Mouse (Mus musculus) neural tube, embryonic 12.5 days (tissue): Measurements from ENCODE around the gene Spryd4. TPM values are rescaled to one million over a fixed set of nuclear protein-coding genes. Genes with fewer than 3 reads are reported as not detected.
"Not testable (repeated sequence)": the region's sequence is repeated elsewhere in the genome, so short reads cannot be mapped to it uniquely, and the experiment has no call there.

Experiments
- ATAC-seq: fragments of 200-750 bp; cut with Nextera tagmentation; 2 replicates; pipeline ENCODE4 v1.8.0; 2017; ENCODE audit warnings: low read depth, mild to moderate bottlenecking, moderate TSS enrichment, moderate library complexity; ENCODE audit not compliant: low FRiP score
- H3K27ac ChIP-seq: fragments of 300-500 bp; sonication (generic); 2 replicates; pipeline ENCODE4 v1.5.1; 2016
- H3K27me3 ChIP-seq: fragments of 300-500 bp; sonication (generic); replicated peaks from 2 replicates; pipeline ENCODE4 v1.6.1; 2016; ENCODE audit warnings: mild to moderate bottlenecking
- H3K36me3 ChIP-seq: fragments of 300-500 bp; sonication (generic); 2 replicates; pipeline ENCODE4 v1.6.1; 2016; ENCODE audit warnings: mild to moderate bottlenecking
- H3K4me1 ChIP-seq: fragments of 300-500 bp; sonication (generic); 2 replicates; pipeline ENCODE4 v1.6.1; 2016
- H3K4me2 ChIP-seq: fragments of 300-500 bp; sonication (generic); replicated peaks from 2 replicates; pipeline ENCODE4 v1.6.1; 2016; ENCODE audit warnings: mild to moderate bottlenecking
- H3K4me3 ChIP-seq: fragments of 300-500 bp; sonication (generic); 2 replicates; pipeline ENCODE4 v1.5.1; 2016
- H3K9ac ChIP-seq: fragments of 300-500 bp; sonication (generic); 2 replicates; pipeline ENCODE4 v1.6.1; 2016; ENCODE audit warnings: mild to moderate bottlenecking
- H3K9me3 ChIP-seq: fragments of 300-500 bp; sonication (generic); 2 replicates; pipeline ENCODE4 v1.6.1; 2016; ENCODE audit warnings: mild to moderate bottlenecking
- WGBS: fragments of 180-500 bp; shearing (Covaris S2); methylation state at CpG from one replicate; pipeline ENCODE4 v1.1.7; 2016; 5-methylcytosine and 5-hydroxymethylcytosine counted together
- polyA plus RNA-seq: library from polyadenylated mRNA; unstranded; fragments of >200 nt; fragmentation: Nextera tagmentation; extraction: Ambion mirVana; gene quantifications from 2 replicates; pipeline ENCODE4 v1.2.1, GENCODE M21; 2016

Gene Spryd4
- 21.8 and 21.9 TPM in 2 replicates for polyA plus RNA-seq

DNA sequence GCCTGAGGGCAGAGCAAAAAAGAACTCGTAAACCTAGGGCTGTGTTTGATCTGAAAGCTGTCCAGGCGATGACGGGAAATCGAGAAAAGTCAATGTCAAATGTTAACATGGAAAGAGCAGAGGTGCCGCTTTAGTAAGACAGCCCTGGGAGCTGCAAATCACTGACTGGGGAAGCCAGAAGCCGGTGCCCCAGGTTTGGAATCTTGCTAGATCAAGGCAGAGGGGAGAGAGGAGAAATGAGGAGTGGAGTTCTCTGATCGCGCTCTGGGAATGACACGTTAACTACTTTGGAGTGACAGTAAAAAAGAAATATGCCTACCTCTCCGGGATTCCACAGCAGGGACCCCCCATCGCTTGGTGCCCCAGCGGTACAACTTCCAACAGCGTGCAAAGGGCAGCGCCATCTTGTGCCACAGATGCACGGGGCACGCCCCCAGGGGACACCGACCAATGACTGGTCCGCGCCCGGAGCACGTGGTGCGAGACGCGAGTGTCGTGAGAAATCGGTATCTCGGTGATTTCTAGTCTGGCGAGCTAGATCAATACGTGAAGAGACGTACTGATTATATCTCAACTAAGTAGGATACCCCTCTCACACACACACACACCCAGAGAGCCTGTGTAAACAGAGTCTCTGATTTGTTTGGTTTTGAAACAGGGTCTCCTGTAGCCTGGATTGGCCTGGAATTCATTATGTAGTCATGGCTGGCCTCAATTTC is at the start of gene Spryd4:
TSS of gene Spryd4 (minus strand) at position 418 of the 719 bp plus-strand sequence.
- Histone ChIP-seq H3K27me3 (no peaks in the 10 kb centered on the region; the same call in 1 of the 2 replicates), H3K4me1 (peaks cover 12% of the 10 kb centered on the region), H3K9ac (peak within 1 kb of the TSS; percentile 47), H3K27ac (no peak within 1 kb of the TSS), H3K4me2 (peak within 1 kb of the TSS; percentile 70), H3K4me3 (peak within 1 kb of the TSS; percentile 45), H3K9me3 (no peaks in the 10 kb centered on the region), H3K36me3 (no peaks in the 10 kb centered on the region)
- ATAC-seq = peak; percentile 91
- under 1% methylated on average over 30 of the region's 30 CpGs for WGBS

DNA sequence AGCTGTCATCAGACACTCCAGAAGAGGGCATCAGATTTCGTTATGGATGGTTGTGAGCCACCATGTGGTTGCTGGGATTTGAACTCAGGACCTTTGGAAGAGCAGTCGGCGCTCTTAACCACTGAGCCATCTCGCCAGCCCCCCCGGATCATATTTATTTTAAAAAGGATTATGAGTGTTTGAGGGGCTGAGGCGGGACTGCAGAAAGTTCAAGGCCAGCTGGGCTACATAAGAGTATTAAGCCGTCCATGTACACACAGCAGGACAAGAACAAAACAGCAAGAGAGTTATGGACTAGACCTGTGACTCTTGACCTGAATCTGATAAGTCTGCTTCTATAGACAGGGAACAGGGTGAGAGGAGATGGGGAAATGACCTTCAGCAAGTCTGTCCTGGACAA is 48.8 kb upstream of the Spryd4 start:
- 84% methylated on average over 7 of the region's 7 CpGs for WGBS
- H3K9ac ChIP-seq, H3K9me3 ChIP-seq, ATAC-seq, H3K27ac ChIP-seq, H3K4me1 ChIP-seq, H3K27me3 ChIP-seq, H3K4me2 ChIP-seq, H3K4me3 ChIP-seq, H3K36me3 ChIP-seq: not testable (repeated sequence)

DNA sequence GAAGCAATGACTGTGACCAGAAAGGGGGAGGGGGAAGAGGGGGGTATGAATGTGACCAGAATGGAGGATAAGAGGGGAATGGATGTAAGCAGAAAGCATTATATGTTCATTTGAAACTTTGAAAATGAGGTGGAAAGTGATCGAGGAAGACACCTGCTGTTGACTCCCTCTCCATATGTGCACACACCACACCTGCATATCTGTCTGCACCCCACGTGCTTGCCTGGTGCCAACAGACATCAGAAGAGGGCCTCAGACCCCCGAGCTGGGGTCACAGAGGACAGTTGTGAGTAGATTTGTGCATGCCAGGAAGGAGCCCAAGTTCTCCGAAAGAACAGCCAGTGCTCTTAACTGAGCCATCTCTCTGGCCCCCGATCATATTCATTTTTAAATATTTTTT is 48.3 kb upstream of the Spryd4 start:
- WGBS = 85% methylated on average over 5 of the region's 5 CpGs
- no peaks in the 10 kb centered on the region for H3K36me3 ChIP-seq
- H3K27me3 ChIP-seq = no peaks in the 10 kb centered on the region
- H3K4me2 ChIP-seq = no peak overlapping the region
- H3K27ac ChIP-seq = no peak overlapping the region
- no peaks in the 10 kb centered on the region for H3K9me3 ChIP-seq
- no peak for ATAC-seq
- no peak overlapping the region for H3K4me3 ChIP-seq
- H3K9ac ChIP-seq = no peak overlapping the region
- no peaks in the 10 kb centered on the region for H3K4me1 ChIP-seq

DNA sequence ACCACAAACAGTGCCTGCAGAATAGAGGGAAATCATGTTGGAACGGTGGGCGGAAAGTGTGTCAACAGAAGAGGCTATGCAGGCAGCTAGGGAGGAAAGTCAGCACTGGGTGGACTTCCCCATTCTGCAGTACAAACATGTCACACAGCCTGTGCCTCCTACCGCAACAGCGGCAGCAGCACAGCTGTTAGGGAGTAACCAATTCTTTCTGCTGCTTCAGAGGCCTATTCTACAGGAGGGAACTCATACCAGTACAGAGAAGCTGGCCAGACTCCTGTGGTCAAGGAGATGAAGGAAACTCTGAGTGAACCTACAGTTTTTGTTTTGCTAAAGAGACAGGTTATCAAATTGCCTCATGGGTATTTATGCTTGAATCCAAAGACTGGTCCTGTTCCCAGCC is 47.3 kb upstream of the Spryd4 start:
- Histone ChIP-seq H3K4me1 (no peaks in the 10 kb centered on the region), H3K9ac (no peak overlapping the region), H3K36me3 (no peaks in the 10 kb centered on the region), H3K27me3 (no peaks in the 10 kb centered on the region), H3K4me3 (no peak overlapping the region), H3K27ac (no peak overlapping the region), H3K4me2 (no peak overlapping the region), H3K9me3 (no peaks in the 10 kb centered on the region)
- WGBS = 87% methylated on average over 4 of the region's 4 CpGs
- no peak for ATAC-seq

DNA sequence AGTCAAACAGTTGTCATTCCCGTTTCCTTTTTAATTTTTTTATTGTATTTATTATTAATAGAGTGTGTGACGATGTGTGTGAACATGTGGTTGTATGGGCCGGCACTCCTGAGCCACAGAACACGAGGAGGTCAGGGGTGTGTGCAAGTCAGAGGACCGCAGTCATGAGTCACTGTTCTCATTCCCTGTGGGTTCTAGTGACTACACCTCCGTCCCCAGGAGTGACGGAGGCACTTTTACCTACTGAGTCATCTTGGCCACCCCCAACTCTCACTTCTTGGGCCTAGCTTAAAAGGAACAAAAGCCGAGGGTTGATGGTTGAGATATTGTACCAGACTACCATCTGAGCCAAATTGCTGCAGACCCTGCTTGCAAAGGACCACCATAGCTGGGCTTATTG is 44.7 kb upstream of the Spryd4 start:
- 70% methylated on average over 8 of the region's 8 CpGs for WGBS

DNA sequence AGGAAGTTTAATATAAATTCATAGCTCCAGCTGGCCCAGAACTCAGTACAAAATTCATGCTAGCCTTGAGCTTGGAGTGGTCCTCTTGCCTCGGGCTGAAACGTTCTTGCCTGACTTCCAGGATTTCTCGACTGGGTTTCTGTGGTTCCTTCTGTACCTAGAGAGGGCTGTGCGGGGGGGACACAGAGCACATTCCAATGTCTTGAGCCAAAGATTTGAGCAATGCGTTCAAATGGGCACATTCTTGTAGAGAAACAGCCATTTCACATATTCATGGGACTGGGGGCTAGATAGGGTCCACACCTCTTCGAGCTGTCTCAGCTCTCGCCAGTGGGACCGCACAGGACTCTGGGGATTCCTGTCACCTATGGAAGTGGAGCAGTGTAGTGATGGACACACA is 44.3 kb upstream of the Spryd4 start:
- 90% methylated on average over 8 of the region's 8 CpGs for WGBS
- Histone ChIP-seq H3K9ac (no peak overlapping the region), H3K27me3 (no peaks in the 10 kb centered on the region), H3K9me3 (no peaks in the 10 kb centered on the region), H3K27ac (no peak overlapping the region), H3K36me3 (peaks cover 24% of the 10 kb centered on the region), H3K4me2 (no peak overlapping the region), H3K4me1 (no peaks in the 10 kb centered on the region), H3K4me3 (no peak overlapping the region)
- ATAC-seq = no peak

More for the DNA sequence above, 44.7 kb upstream of the Spryd4 start:
- Histone ChIP-seq H3K4me1 (no peaks in the 10 kb centered on the region), H3K4me3 (no peak overlapping the region), H3K36me3 (peaks cover 20% of the 10 kb centered on the region), H3K9ac (no peak overlapping the region), H3K4me2 (no peak overlapping the region), H3K9me3 (no peaks in the 10 kb centered on the region), H3K27ac (no peak overlapping the region), H3K27me3 (no peaks in the 10 kb centered on the region)
- ATAC-seq = no peak

DNA sequence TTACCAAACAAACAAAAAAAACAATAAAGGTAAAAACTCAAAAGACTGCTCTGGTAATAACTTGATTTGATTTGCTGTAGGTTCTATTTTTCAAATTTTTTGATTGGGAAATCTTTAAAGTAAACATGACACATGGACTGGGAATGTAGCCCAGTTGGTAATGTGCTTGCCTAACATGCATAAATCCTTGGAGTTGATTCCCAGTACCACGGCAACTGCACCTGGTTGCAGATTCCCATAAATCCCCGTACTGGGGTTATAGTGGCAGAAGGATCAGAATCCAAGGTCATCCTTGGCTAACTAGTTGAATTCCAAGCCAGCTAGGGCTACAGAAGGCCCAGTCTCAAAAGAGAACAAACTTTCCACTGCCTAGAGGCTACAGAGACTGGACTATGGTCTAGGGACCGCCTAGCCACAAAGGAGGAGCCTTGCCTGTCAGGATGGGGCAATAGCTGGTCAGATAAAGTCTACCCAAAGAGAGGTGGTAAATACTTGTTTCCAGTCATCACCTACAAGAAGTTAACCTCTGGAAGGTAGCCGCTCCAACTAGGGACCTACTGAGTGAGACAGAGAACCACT is 42.2 kb upstream of the Spryd4 start, which contains the start of gene Apon:
TSS of gene Apon (plus strand) at position 420 of the 579 bp plus-strand sequence.
- no peaks in the 10 kb centered on the region for H3K9me3 ChIP-seq
- no peak within 1 kb of the TSS for H3K4me2 ChIP-seq
- no peak within 1 kb of the TSS for H3K9ac ChIP-seq
- H3K27me3 ChIP-seq = no peaks in the 10 kb centered on the region
- ATAC-seq = no peak
- no peak within 1 kb of the TSS for H3K4me3 ChIP-seq
- WGBS = 92% methylated on average over 4 of the region's 4 CpGs
- peaks cover 45% of the 10 kb centered on the region for H3K36me3 ChIP-seq
- no peak within 1 kb of the TSS for H3K27ac ChIP-seq
- no peaks in the 10 kb centered on the region for H3K4me1 ChIP-seq

DNA sequence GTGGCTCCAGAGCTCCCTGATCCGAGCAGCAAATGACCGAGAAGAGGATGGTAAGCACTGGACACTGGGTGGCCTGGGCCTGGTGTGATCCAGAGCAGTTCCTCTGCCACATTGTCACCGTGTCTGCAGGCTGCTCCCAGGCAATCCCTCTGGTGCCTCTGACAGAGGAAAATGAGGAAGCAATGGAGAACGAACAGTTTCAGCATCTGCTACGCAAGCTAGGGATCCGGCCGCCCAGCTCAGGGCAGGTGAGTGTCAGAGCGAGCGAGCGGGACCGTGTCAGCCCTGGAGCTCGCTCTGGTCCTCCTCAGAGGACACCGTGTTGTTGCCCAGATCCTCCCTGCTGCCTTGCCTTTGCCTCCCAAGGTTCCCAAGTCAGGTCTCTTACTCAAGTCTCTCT is 39.0 kb upstream of the Spryd4 start:
- Histone ChIP-seq H3K4me3 (no peak overlapping the region), H3K27me3 (no peaks in the 10 kb centered on the region), H3K36me3 (peaks cover 77% of the 10 kb centered on the region), H3K4me1 (no peaks in the 10 kb centered on the region), H3K4me2 (no peak overlapping the region), H3K27ac (no peak overlapping the region), H3K9me3 (no peaks in the 10 kb centered on the region), H3K9ac (no peak overlapping the region)
- WGBS = 95% methylated on average over 13 of the region's 13 CpGs
- no peak for ATAC-seq

DNA sequence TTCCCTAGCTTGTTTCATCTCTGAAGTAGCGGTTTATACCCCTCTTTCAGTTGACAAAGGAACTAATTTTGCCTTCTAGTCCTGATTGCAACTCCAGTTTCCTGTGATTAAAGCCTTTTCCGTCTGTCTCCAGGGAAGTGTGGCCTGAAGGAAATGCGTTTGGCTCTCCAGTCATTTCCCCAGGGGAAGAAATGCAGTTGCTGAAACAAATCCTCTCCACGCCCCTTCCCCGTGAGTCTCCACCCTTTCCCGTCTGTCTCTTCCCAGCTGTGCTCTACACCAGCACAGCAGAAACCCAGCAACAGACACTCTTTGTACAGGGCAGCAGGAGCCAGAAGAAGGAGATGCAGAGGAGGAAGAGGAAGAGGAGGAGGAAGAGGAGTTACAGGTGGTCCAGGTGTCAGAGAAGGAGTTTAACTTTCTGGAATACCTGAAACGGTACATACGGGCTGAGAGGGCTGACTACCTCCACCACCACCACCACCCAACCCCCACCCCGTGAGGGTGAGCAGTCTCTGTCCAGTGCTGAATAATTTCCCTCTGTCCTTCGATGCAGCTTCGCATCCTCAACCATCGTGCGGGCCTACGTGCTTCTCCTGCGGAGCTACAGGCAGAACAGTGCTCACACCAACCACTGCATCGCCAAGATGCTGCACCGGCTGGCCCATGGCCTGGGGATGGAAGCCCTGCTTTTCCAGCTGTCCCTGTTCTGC is 35.6 kb upstream of the Spryd4 start:
- ATAC-seq = no peak
- Histone ChIP-seq H3K36me3 (peaks cover 96% of the 10 kb centered on the region), H3K4me2 (no peak overlapping the region), H3K27ac (no peak overlapping the region), H3K4me3 (no peak overlapping the region), H3K27me3 (no peaks in the 10 kb centered on the region), H3K9ac (no peak overlapping the region), H3K4me1 (no peaks in the 10 kb centered on the region), H3K9me3 (no peaks in the 10 kb centered on the region)
- 85% methylated on average over 17 of the region's 17 CpGs for WGBS

DNA sequence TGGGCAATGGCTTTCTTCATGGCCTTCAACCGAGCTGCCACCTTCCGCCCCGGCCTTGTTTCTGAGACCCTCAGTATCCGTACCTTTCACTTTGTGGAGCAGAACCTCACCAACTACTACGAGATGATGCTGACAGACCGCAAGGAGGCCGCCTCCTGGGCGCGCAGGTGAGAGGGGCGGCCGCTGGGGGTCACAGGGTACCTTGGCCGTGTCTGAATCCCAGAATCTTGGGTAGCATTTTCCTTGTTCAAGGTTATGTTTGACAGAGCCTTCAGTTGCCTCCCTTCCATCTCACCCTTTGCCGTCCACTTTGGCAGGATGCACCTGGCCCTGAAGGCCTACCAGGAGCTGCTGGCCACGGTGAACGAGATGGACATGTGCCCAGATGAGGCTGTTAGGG is 32.5 kb upstream of the Spryd4 start:
- H3K27ac ChIP-seq = no peak overlapping the region
- no peak overlapping the region for H3K4me2 ChIP-seq
- H3K9me3 ChIP-seq = no peaks in the 10 kb centered on the region
- H3K4me3 ChIP-seq = no peak overlapping the region
- H3K4me1 ChIP-seq = no peaks in the 10 kb centered on the region
- 95% methylated on average over 15 of the region's 15 CpGs for WGBS
- no peak overlapping the region for H3K9ac ChIP-seq
- no peaks in the 10 kb centered on the region for H3K27me3 ChIP-seq
- no peak for ATAC-seq
- peaks cover 91% of the 10 kb centered on the region for H3K36me3 ChIP-seq

DNA sequence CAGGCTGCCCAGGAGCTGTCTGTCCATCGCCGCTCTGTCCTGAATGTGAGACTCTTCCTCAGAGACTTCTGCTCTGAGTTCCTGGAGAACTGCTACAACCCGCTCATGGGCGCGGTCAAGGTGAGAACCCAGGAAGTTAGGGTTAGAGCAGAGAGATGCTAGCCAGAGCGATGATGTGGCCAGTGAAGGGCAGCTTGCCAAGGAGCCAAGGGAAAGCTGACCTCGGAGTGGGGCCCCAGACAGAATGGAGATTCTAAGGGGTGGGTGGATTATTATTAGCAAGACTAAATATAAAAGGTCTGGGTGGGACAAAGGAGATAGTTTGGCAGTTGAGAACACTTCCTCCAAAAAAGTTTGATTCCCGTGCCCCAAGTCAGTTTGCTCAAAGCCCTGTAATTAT is 31.6 kb upstream of the Spryd4 start:
- Histone ChIP-seq H3K9me3 (no peaks in the 10 kb centered on the region), H3K4me3 (no peak overlapping the region), H3K4me1 (no peaks in the 10 kb centered on the region), H3K4me2 (no peak overlapping the region), H3K9ac (no peak overlapping the region), H3K27me3 (no peaks in the 10 kb centered on the region), H3K27ac (no peak overlapping the region), H3K36me3 (peaks cover 83% of the 10 kb centered on the region)
- ATAC-seq = no peak
- 98% methylated on average over 8 of the region's 8 CpGs for WGBS

DNA sequence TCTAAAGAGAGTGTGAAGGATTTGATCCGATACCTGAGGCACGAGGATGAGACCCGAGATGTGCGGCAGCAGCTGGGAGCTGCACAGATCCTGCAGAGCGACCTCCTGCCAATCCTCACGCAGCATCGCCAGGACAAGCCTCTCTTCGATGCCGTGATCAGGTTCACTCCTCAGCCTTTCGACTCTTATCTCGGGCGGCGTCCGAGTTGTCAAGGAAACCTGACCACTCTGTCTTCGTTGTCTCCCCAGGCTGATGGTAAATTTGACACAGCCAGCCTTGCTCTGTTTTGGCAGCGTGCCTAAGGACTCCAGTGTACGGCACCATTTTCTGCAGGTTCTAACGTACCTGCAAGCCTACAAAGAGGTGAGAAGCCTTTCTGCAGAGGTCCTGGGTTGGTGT is 28.5 kb upstream of the Spryd4 start:
- no peak overlapping the region for H3K27ac ChIP-seq
- peaks cover 52% of the 10 kb centered on the region for H3K36me3 ChIP-seq
- no peaks in the 10 kb centered on the region for H3K9me3 ChIP-seq
- no peak overlapping the region for H3K9ac ChIP-seq
- H3K4me3 ChIP-seq = no peak overlapping the region
- ATAC-seq = no peak
- 95% methylated on average over 18 of the region's 18 CpGs for WGBS
- no peaks in the 10 kb centered on the region for H3K27me3 ChIP-seq
- H3K4me1 ChIP-seq = no peaks in the 10 kb centered on the region
- no peak overlapping the region for H3K4me2 ChIP-seq
